Mouse (Mus musculus) intestine, embryonic 16.5 days (tissue): ENCODE measurements around the gene Mgll. TPM values are rescaled to one million over a fixed set of nuclear protein-coding genes. Genes with fewer than 3 reads are reported as not detected.

ENCODE experiments used
- ATAC-seq: fragments of 200-750 bp; cut with Nextera tagmentation; 2 replicates; pipeline ENCODE4 v1.8.0; 2017; ENCODE audit warnings: moderate TSS enrichment, moderate library complexity
- H3K27ac ChIP-seq: fragments of 300-500 bp; sonication (generic); 2 replicates; pipeline ENCODE4 v1.5.1; 2014; ENCODE audit warnings: mild to moderate bottlenecking, low read length
- H3K27me3 ChIP-seq: fragments of 300-500 bp; sonication (generic); replicated peaks from 2 replicates; pipeline ENCODE4 v1.6.1; 2014; ENCODE audit warnings: low read length, control low read depth, mixed read lengths; ENCODE audit not compliant: control insufficient read depth, insufficient read depth
- H3K36me3 ChIP-seq: fragments of 300-500 bp; sonication (generic); 2 replicates; pipeline ENCODE4 v1.6.1; 2014; ENCODE audit warnings: low read length, control low read depth; ENCODE audit not compliant: control insufficient read depth, insufficient read depth
- H3K4me1 ChIP-seq: fragments of 300-500 bp; sonication (generic); 2 replicates; pipeline ENCODE4 v1.6.1; 2014; ENCODE audit warnings: low read length, control low read depth, mixed read lengths; ENCODE audit not compliant: control insufficient read depth, insufficient read depth
- H3K4me2 ChIP-seq: fragments of 300-500 bp; sonication (generic); 2 replicates; pipeline ENCODE4 v1.6.1; 2014; ENCODE audit warnings: low read depth, low read length, control low read depth
- H3K4me3 ChIP-seq: fragments of 300-500 bp; sonication (generic); 2 replicates; pipeline ENCODE4 v1.5.1; 2014; ENCODE audit warnings: mild to moderate bottlenecking, low read length
- H3K9ac ChIP-seq: fragments of 300-500 bp; sonication (generic); 2 replicates; pipeline ENCODE4 v1.6.1; 2014; ENCODE audit warnings: low read depth, low read length
- H3K9me3 ChIP-seq: fragments of 300-500 bp; sonication (generic); 2 replicates; pipeline ENCODE4 v1.6.1; 2016; ENCODE audit warnings: low read length, control low read depth; ENCODE audit not compliant: control insufficient read depth
- WGBS: fragments of 180-500 bp; shearing (Covaris S2); extraction: QIAGEN DNeasy Blood & Tissue Kit; methylation state at CpG from one replicate; pipeline ENCODE4 v1.1.7; 2014; 5-methylcytosine and 5-hydroxymethylcytosine counted together
- polyA plus RNA-seq: library from polyadenylated mRNA; unstranded; fragments of >200 nt; fragmentation: Nextera tagmentation; extraction: Ambion mirVana; gene quantifications from 2 replicates; pipeline ENCODE4 v1.2.1, GENCODE M21; 2015

Gene Mgll
- polyA plus RNA-seq, 1 experiment from 2014 or later: 82.8 TPM

- no peak overlapping the region for H3K4me3 ChIP-seq
- H3K4me1 ChIP-seq: peaks cover 52% of the 10 kb centered on the region
- no peaks in the 10 kb centered on the region for H3K36me3 ChIP-seq
- no peak overlapping the region for H3K27ac ChIP-seq
- no peak overlapping the region for H3K9ac ChIP-seq
- ATAC-seq: peak; percentile 58
- WGBS: 34% methylated on average over 4 of the region's 4 CpGs
- H3K9me3 ChIP-seq: no peaks in the 10 kb centered on the region
- no peaks in the 10 kb centered on the region; the same call in 1 of the 2 replicates for H3K27me3 ChIP-seq
- H3K4me2 ChIP-seq: no peak overlapping the region
Observed at GRCm38 (mm10) chr6:88782981-88783397, 58.8 kb downstream of the Mgll start.

DNA sequence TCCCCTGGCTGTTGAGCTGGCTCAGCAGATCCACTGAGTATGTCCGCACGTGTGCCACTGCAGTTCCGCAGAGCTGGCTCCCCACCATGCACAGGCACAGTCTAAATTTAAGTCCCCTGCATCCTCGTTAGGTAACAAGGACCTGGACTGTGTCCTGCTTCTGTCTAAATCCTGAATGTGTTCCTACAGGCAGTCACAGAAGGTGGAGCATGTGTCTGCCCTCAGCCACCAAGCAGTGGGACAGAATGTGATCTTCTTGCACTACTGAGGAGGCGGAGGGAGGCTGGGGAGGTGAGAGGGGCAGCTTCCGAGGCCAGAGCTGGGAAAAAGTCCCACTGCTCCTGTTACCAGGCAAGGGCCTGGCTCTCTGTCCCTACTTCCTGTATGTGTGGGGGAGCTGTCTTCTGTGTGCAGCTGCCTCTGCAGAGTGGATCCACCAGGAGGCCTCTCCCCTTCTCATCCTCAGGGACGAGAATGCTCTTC is 60.5 kb downstream of the Mgll start:
- Histone ChIP-seq H3K36me3 (no peaks in the 10 kb centered on the region), H3K4me1 (peaks cover 55% of the 10 kb centered on the region), H3K27ac (peak overlapping the region; percentile 73), H3K9ac (peak overlapping the region; percentile 38), H3K4me2 (no peak overlapping the region), H3K4me3 (no peak overlapping the region), H3K27me3 (no peaks in the 10 kb centered on the region; the same call in 1 of the 2 replicates), H3K9me3 (no peaks in the 10 kb centered on the region)
- ATAC-seq: peak; percentile 36; the same call in 1 of the 2 replicates
- 56% methylated on average over 7 of the region's 7 CpGs for WGBS

DNA sequence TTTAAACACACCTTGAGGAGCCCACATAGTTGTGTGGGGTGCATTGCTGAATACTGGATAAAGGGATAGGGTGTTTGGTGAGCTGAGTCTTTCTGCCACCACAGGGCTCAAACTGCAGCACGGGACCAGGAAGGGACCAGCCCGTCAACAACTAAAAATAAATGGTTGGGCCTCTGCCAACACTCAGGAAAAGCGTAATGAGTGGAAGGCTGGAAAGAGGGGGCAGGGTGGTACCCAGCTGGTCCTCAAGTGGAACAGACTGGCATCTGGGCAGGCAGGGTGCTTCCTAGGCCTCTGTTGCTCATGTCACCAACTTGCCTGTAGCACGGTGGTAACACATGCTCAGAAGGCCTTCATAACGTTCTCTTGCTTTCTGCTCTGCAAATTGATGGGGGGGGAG is 61.1 kb downstream of the Mgll start:
- Histone ChIP-seq H3K9ac (0 out of 2 replicates have a peak overlapping the region, but pooled peaks have one; percentile 38), H3K4me1 (peaks cover 52% of the 10 kb centered on the region)

GRCm38 (mm10) chr6:88785781-88786542 is 61.8 kb downstream of the Mgll start:
- 77% methylated on average over 10 of the region's 10 CpGs for WGBS
- H3K9me3 ChIP-seq: no peaks in the 10 kb centered on the region
- peaks cover 52% of the 10 kb centered on the region for H3K4me1 ChIP-seq
- H3K4me2 ChIP-seq: no peak overlapping the region
- peak overlapping the region; percentile 87 for H3K27ac ChIP-seq
- no peak for ATAC-seq
- H3K27me3 ChIP-seq: no peaks in the 10 kb centered on the region; the same call in 1 of the 2 replicates
- H3K9ac ChIP-seq: no peak overlapping the region
- no peak overlapping the region for H3K4me3 ChIP-seq
- H3K36me3 ChIP-seq: no peaks in the 10 kb centered on the region

More for the DNA sequence above, 61.1 kb downstream of the Mgll start:
- no peak for ATAC-seq
- Histone ChIP-seq H3K36me3 (no peaks in the 10 kb centered on the region), H3K27me3 (no peaks in the 10 kb centered on the region; the same call in 1 of the 2 replicates), H3K4me3 (no peak overlapping the region), H3K4me2 (no peak overlapping the region), H3K9me3 (no peaks in the 10 kb centered on the region), H3K27ac (peak overlapping the region; percentile 73)
- 50% methylated on average over 5 of the region's 5 CpGs for WGBS

DNA sequence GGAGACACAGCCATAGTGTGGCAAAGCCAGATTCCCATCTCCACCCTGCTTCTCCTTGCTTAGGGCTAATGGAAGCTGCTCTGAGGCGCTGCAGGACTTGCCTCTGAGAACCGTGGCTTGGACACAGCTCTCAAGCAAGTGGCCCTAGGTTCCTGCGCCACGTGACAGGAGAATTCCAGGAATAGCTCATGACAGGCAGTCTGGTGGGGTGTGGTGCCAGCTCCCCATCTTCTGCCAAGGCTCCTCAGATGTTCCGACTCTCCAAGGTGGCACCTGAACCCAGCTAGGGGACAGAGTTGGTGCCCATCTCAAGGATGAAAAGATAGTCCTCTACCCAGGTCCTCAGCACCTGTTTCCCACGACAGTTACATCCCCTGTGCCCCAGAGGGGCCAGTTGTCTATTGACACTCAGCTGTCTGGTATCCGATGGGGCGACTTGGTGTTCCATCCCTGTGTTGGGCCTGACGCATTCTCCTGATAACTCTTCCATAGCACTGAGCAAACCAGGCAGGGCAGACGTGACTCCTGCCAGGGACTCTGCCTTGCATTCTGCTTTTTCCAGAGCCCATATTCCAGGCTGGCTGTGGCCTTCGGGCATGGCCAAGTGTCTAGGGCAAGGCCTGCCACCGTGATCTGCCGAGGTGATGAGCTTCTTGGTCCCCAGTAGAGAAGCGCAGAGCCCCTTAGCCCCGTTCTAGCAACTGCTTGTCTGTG is 62.7 kb downstream of the Mgll start:
- Histone ChIP-seq H3K9me3 (no peaks in the 10 kb centered on the region), H3K4me2 (no peak overlapping the region), H3K36me3 (no peaks in the 10 kb centered on the region), H3K27me3 (no peaks in the 10 kb centered on the region), H3K27ac (peak overlapping the region; percentile 87), H3K4me1 (peaks cover 52% of the 10 kb centered on the region), H3K9ac (peak overlapping the region; percentile 47), H3K4me3 (no peak overlapping the region)
- no peak; the same call in 1 of the 2 replicates for ATAC-seq
- 65% methylated on average over 15 of the region's 15 CpGs for WGBS

- Histone ChIP-seq H3K4me1 (peaks cover 54% of the 10 kb centered on the region), H3K27ac (peak overlapping the region; percentile 87), H3K4me2 (no peak overlapping the region), H3K4me3 (no peak overlapping the region), H3K9ac (peak overlapping the region; percentile 55; the same call in 1 of the 2 replicates), H3K27me3 (no peaks in the 10 kb centered on the region), H3K9me3 (no peaks in the 10 kb centered on the region), H3K36me3 (no peaks in the 10 kb centered on the region)
- peak; percentile 39 for ATAC-seq
- 40% methylated on average over 14 of the region's 14 CpGs for WGBS
Observed at GRCm38 (mm10) chr6:88787496-88787895, 63.3 kb downstream of the Mgll start.

DNA sequence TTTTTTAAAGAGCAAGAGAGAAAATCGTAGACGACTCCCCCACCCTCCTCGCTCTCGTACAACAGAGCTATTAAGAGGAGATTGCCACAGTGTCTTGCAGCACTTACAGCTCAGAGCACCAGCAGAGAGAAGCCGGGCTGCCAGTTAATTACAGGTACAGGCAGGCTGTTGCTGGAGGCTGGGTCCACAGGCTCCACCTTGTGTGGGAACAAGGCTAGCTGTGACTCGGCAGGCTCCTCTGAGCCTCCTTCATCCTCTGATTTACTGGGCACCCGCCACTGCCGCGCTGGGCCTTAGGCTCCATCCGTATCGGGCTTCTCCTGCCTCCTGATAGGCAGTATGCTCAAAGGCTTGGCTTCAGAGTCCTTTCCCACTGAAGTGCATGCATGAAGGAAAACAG is 64.0 kb downstream of the Mgll start:
- Histone ChIP-seq H3K9ac (no peak overlapping the region), H3K36me3 (no peaks in the 10 kb centered on the region), H3K27ac (0 out of 2 replicates have a peak overlapping the region, but pooled peaks have one; percentile 11), H3K4me1 (peaks cover 60% of the 10 kb centered on the region), H3K4me3 (no peak overlapping the region), H3K4me2 (no peak overlapping the region), H3K27me3 (no peaks in the 10 kb centered on the region), H3K9me3 (no peaks in the 10 kb centered on the region)
- ATAC-seq: no peak
- 65% methylated on average over 11 of the region's 11 CpGs for WGBS

GRCm38 (mm10) chr6:88791299-88791698 is 67.1 kb downstream of the Mgll start:
- no peak overlapping the region for H3K9ac ChIP-seq
- H3K4me1 ChIP-seq: peaks cover 32% of the 10 kb centered on the region

GRCm38 (mm10) chr6:88792147-88792691 is 68.0 kb downstream of the Mgll start:
- no peaks in the 10 kb centered on the region for H3K36me3 ChIP-seq
- H3K9me3 ChIP-seq: no peaks in the 10 kb centered on the region
- H3K9ac ChIP-seq: no peak overlapping the region
- WGBS: 36% methylated on average over 7 of the region's 7 CpGs
- H3K4me1 ChIP-seq: peaks cover 25% of the 10 kb centered on the region
- no peak overlapping the region for H3K4me2 ChIP-seq
- peak; percentile 50 for ATAC-seq
- peak overlapping the region; percentile 38; the same call in 1 of the 2 replicates for H3K27ac ChIP-seq
- no peaks in the 10 kb centered on the region for H3K27me3 ChIP-seq
- H3K4me3 ChIP-seq: no peak overlapping the region

More at GRCm38 (mm10) chr6:88791299-88791698, 67.1 kb downstream of the Mgll start:
- no peaks in the 10 kb centered on the region for H3K9me3 ChIP-seq
- H3K27ac ChIP-seq: no peak overlapping the region
- no peak for ATAC-seq
- no peaks in the 10 kb centered on the region for H3K36me3 ChIP-seq
- no peaks in the 10 kb centered on the region for H3K27me3 ChIP-seq
- 58% methylated on average over 9 of the region's 9 CpGs for WGBS
- no peak overlapping the region for H3K4me3 ChIP-seq
- no peak overlapping the region for H3K4me2 ChIP-seq
